Mouse (Mus musculus) ES-E14 (cell line): ENCODE data around the gene Gpr135.

Source experiments
- CHD2 ChIP-seq: IDR thresholded peaks from 2 replicates; pipeline ENCODE4 v1.6.1; 2014; ENCODE audit warnings: mild to moderate bottlenecking, low read depth, low read length, inconsistent platforms
- HCFC1 ChIP-seq: IDR thresholded peaks from 2 replicates; pipeline ENCODE4 v1.6.1; 2012; ENCODE audit warnings: low read length, inconsistent platforms, borderline replicate concordance; ENCODE audit not compliant: insufficient read depth
- MAFK ChIP-seq: IDR thresholded peaks from 2 replicates; pipeline ENCODE4 v1.6.1; 2014; ENCODE audit warnings: mild to moderate bottlenecking, low read depth, low read length, inconsistent platforms; ENCODE audit not compliant: insufficient read depth
- ZC3H11A ChIP-seq: IDR thresholded peaks from 2 replicates; pipeline ENCODE4 v1.6.1; 2012; ENCODE audit warnings: low read depth, mild to moderate bottlenecking, inconsistent platforms, low read length, borderline replicate concordance
- ZNF384 ChIP-seq: IDR thresholded peaks from 2 replicates; pipeline ENCODE4 v1.6.1; 2012; ENCODE audit warnings: low read depth, low read length, inconsistent platforms

GRCm38 (mm10) chr12:72069626-72070326 is 1.1 kb downstream of the Gpr135 start:
- TF ChIP-seq ZC3H11A = no peak
- no peak for TF ChIP-seq HCFC1
- no peak for TF ChIP-seq ZNF384
- no peak for TF ChIP-seq CHD2
- TF ChIP-seq MAFK = no peak
